Comparison of ENCODE assay signal across 24 mouse cellular contexts in genomic region chr1:36140311-36140710, GRCm38 (mm10).
A peak's percentile ranks its signal among the peaks of the same experiment; 100 is the strongest.
DNase-seq lines count a peak whose midpoint lies in the region; ATAC-seq and TF ChIP-seq lines count a peak whose summit lies in the region.
"Had no signal": no experiment of that assay in that cellular context is flagged by ENCODE, and none has a peak within 500 bp of the region (broad histone marks: within the 10 kb centered on the region; RNA-seq: fewer than 3 reads in every experiment).

No protein-coding gene starts in this region.

- peak; percentile 59 to 60 for DNase-seq in cerebellum, postnatal 14 days
- no peak for DNase-seq in cerebellum, postnatal 36 days
- peak; percentile 40 for DNase-seq in layer of hippocampus, adult 11-12 months (ENCODE audit: low spot score)
- DNase-seq in layer of hippocampus, postnatal 10 days (ENCODE audit: low spot score in 2 of 2): no peak
- no peak for DNase-seq in stomach, postnatal 0 days (ENCODE audit: low spot score)
- DNase-seq: adrenal gland, adult 2 months; adrenal gland, postnatal 14 days; cerebellum, adult 9-10 months; forebrain, postnatal 0 days; gastrocnemius, postnatal 25 days; heart, adult 2 months; heart, postnatal 14 days; heart, postnatal 4 days had no signal

- H3K4me3 ChIP-seq in stomach, embryonic 14.5 days (ENCODE audit: low read depth, low read length): no peak overlapping the region
- H3K4me3 ChIP-seq in stomach, postnatal 0 days (ENCODE audit: low read depth, low read length): no peak overlapping the region
- H3K4me3 ChIP-seq: embryonic facial prominence, embryonic 12.5 days; embryonic facial prominence, embryonic 15.5 days; heart, adult 2 months; heart, embryonic 10.5 days; heart, embryonic 13.5 days had no signal

- H3K4me2 ChIP-seq in stomach, embryonic 14.5 days (replicated peaks; ENCODE audit: low read depth, low read length): no peak overlapping the region
- H3K4me2 ChIP-seq in stomach, postnatal 0 days (replicated peaks; ENCODE audit: low read depth): no peak overlapping the region
- H3K4me2 ChIP-seq: embryonic facial prominence, embryonic 12.5 days; embryonic facial prominence, embryonic 15.5 days; heart, embryonic 13.5 days; hindbrain, embryonic 14.5 days had no signal

- H3K4me1 ChIP-seq in stomach, embryonic 14.5 days (ENCODE audit: control insufficient read depth, insufficient read depth, low read length): no peaks in the 10 kb centered on the region
- H3K4me1 ChIP-seq in stomach, postnatal 0 days (replicated peaks; ENCODE audit: control insufficient read depth, insufficient read depth): no peaks in the 10 kb centered on the region
- H3K4me1 ChIP-seq: embryonic facial prominence, embryonic 12.5 days; embryonic facial prominence, embryonic 15.5 days had no signal

- no peak overlapping the region for H3K9ac ChIP-seq in stomach, embryonic 14.5 days (replicated peaks; ENCODE audit: low read depth, low read length)
- no peak overlapping the region for H3K9ac ChIP-seq in stomach, postnatal 0 days (ENCODE audit: low read length)
- H3K9ac ChIP-seq: embryonic facial prominence, embryonic 12.5 days; embryonic facial prominence, embryonic 15.5 days; forebrain, postnatal 0 days; heart, embryonic 13.5 days; hindbrain, embryonic 14.5 days had no signal

- H3K9me3 ChIP-seq in stomach, embryonic 14.5 days (ENCODE audit: control insufficient read depth, low read depth, low read length): no peaks in the 10 kb centered on the region
- H3K9me3 ChIP-seq in stomach, postnatal 0 days (ENCODE audit: control insufficient read depth, low read length): no peaks in the 10 kb centered on the region
- H3K9me3 ChIP-seq: embryonic facial prominence, embryonic 12.5 days; embryonic facial prominence, embryonic 15.5 days; heart, embryonic 10.5 days; heart, embryonic 13.5 days had no signal

- no peaks in the 10 kb centered on the region for H3K27me3 ChIP-seq in stomach, embryonic 14.5 days (ENCODE audit: control insufficient read depth, insufficient read depth, low read length)
- no peaks in the 10 kb centered on the region for H3K27me3 ChIP-seq in stomach, postnatal 0 days (ENCODE audit: control insufficient read depth, insufficient read depth, low read length)
- H3K27me3 ChIP-seq: embryonic facial prominence, embryonic 12.5 days; embryonic facial prominence, embryonic 15.5 days; heart, embryonic 13.5 days had no signal

- ATAC-seq in stomach, embryonic 14.5 days (ENCODE audit: insufficient number of reproducible peaks, insufficient read depth, low FRiP score, low read depth): 0 out of 2 replicates have a peak, but pooled peaks have one; percentile 12
- ATAC-seq in stomach, postnatal 0 days (ENCODE audit: low FRiP score, low TSS enrichment): no peak
- ATAC-seq: CD4-positive, CD25-positive, alpha-beta regulatory T cell, adult 4 months; forebrain, embryonic 14.5 days; forebrain, postnatal 0 days; hindbrain, postnatal 0 days; inflammation-experienced regulatory T-cells, adult 6 months; intestine, embryonic 16.5 days had no signal

- 93% methylated on average over 15 of the region's 15 CpGs for WGBS in stomach, embryonic 14.5 days
- WGBS in stomach, postnatal 0 days: 95% methylated on average over 15 of the region's 15 CpGs

- H3K36me3 ChIP-seq in stomach, embryonic 14.5 days (ENCODE audit: control insufficient read depth, insufficient read depth, low read length): peaks cover 13% of the 10 kb centered on the region
- peaks cover 5% of the 10 kb centered on the region for H3K36me3 ChIP-seq in stomach, postnatal 0 days (ENCODE audit: control insufficient read depth, insufficient read depth, low read length)

- H3K27ac ChIP-seq in stomach, embryonic 14.5 days (ENCODE audit: low read length): no peak overlapping the region
- H3K27ac ChIP-seq in stomach, postnatal 0 days (replicated peaks): no peak overlapping the region
- H3K27ac ChIP-seq: embryonic facial prominence, embryonic 12.5 days; embryonic facial prominence, embryonic 15.5 days; heart, adult 2 months; heart, embryonic 13.5 days; hindbrain, embryonic 14.5 days; hindbrain, postnatal 0 days had no signal

- TF ChIP-seq CTCF in stomach, postnatal 0 days (IDR thresholded peaks at IDR 0.05; ENCODE audit: low read depth): no peak

- TF ChIP-seq EP300 in stomach, postnatal 0 days (optimal IDR thresholded peaks at IDR 0.05): no peak

Comparison
In these comparisons a context has a peak if more than half of its experiments do, and no peak if none do; other contexts are left out.
1. DNase-seq: peak in cerebellum, postnatal 14 days (2 of 2) and layer of hippocampus, adult 11-12 months (single experiment); none in cerebellum, postnatal 36 days (0 of 2), layer of hippocampus, postnatal 10 days (0 of 2) and stomach, postnatal 0 days (single experiment).